Mouse (Mus musculus) heart, postnatal 25 days (tissue): Measurements from ENCODE around the gene Chrm1. TPM values are rescaled to one million over a fixed set of nuclear protein-coding genes. Genes with fewer than 3 reads are reported as not detected.
"Not testable (repeated sequence)": the region's sequence is repeated elsewhere in the genome, so short reads cannot be mapped to it uniquely, and the experiment has no call there.

Experiments
- DNase-seq: peaks from one replicate; pipeline ENCODE4 v3.0.0; 2022; ENCODE audit warnings: low spot score
- intact Hi-C: fragments of 180-260 bp; cut with DNase I; formaldehyde crosslinking; loops from one replicate; pipeline ENCODE4 v1.15.1; 2025
- total RNA-seq, 2 experiments: library from RNA; stranded (reverse); gene quantifications; 2 replicates each; pipeline ENCODE4 v1.2.3; 2021

Gene Chrm1
- total RNA-seq, 2 experiments from 2014 or later: not detected

- no peak for DNase-seq
- intact Hi-C loops: loop anchor here (10.0 kb wide), 1 partner anchor 401 kb away; no protein-coding TSS in a partner anchor
These were observed 50.5 kb downstream of the Chrm1 start for GRCm38 (mm10) chr19:8713997-8714652.

GRCm38 (mm10) chr19:8714653-8715481 is 51.3 kb downstream of the Chrm1 start:
- intact Hi-C loops: loop anchor here (10.0 kb wide), 1 partner anchor 400 kb away; no protein-coding TSS in a partner anchor
- no peak for DNase-seq

- intact Hi-C loops: loop anchor here (10.0 kb wide), 1 partner anchor 399 kb away; no protein-coding TSS in a partner anchor
- no peak for DNase-seq
These were observed 52.5 kb downstream of the Chrm1 start for GRCm38 (mm10) chr19:8715868-8716766.

- intact Hi-C loops: loop anchor here (10.0 kb wide), 1 partner anchor 398 kb away; no protein-coding TSS in a partner anchor
- DNase-seq: no peak
These were observed 53.3 kb downstream of the Chrm1 start for GRCm38 (mm10) chr19:8716767-8717475.

GRCm38 (mm10) chr19:8718357-8718756 is 54.8 kb downstream of the Chrm1 start:
- intact Hi-C loops: loop anchor here (10.0 kb wide), 1 partner anchor 396 kb away; no protein-coding TSS in a partner anchor
- DNase-seq: no peak

GRCm38 (mm10) chr19:8719037-8719436 is 55.4 kb downstream of the Chrm1 start:
- DNase-seq: not testable (repeated sequence)
- intact Hi-C loops: loop anchor here (10.0 kb wide), 1 partner anchor 396 kb away; no protein-coding TSS in a partner anchor

GRCm38 (mm10) chr19:8721378-8721777 is 57.8 kb downstream of the Chrm1 start:
- DNase-seq: no peak
- intact Hi-C loops: loop anchor here (5.0 kb wide), 1 partner anchor 96 kb away; the partner anchor contains the start of gene Ttc9c

GRCm38 (mm10) chr19:8722021-8722420 is 58.4 kb downstream of the Chrm1 start:
- intact Hi-C loops: loop anchor here (5.0 kb wide), 1 partner anchor 95 kb away; the partner anchor contains the start of gene Ttc9c
- DNase-seq: no peak

- intact Hi-C loops: loop anchor here (5.0 kb wide), 1 partner anchor 95 kb away; the partner anchor contains the start of gene Ttc9c
These were observed 58.9 kb downstream of the Chrm1 start for GRCm38 (mm10) chr19:8722559-8722906.

GRCm38 (mm10) chr19:8722907-8723573 is 59.5 kb downstream of the Chrm1 start, which contains the start of gene Slc3a2:
Gene Slc3a2 (minus strand): TSS chr19:8723369.
- peak; percentile 96 for DNase-seq
- intact Hi-C loops: loop anchor here (5.0 kb wide), 1 partner anchor 94 kb away; the partner anchor contains the start of gene Ttc9c

More at GRCm38 (mm10) chr19:8722559-8722906, 58.9 kb downstream of the Chrm1 start:
- no peak for DNase-seq

GRCm38 (mm10) chr19:8723574-8724346 is 60.2 kb downstream of the Chrm1 start:
- intact Hi-C loops: loop anchor here (2.0 to 5.0 kb wide), 2 partner anchors 15 to 94 kb away; partner anchors contain the start of gene Ttc9c
- DNase-seq: no peak

GRCm38 (mm10) chr19:8724392-8724791 is 60.8 kb downstream of the Chrm1 start:
- intact Hi-C loops: loop anchor here (2.0 to 5.0 kb wide), 2 partner anchors 14 to 93 kb away; partner anchors contain the start of gene Ttc9c
- DNase-seq: no peak

GRCm38 (mm10) chr19:8725081-8725613 is 61.6 kb downstream of the Chrm1 start:
- DNase-seq: no peak
- intact Hi-C loops: loop anchor here (2.0 kb wide), 1 partner anchor 14 kb away; no protein-coding TSS in a partner anchor

- intact Hi-C loops: no loop called here
- no peak for DNase-seq
These were observed 63.2 kb downstream of the Chrm1 start for GRCm38 (mm10) chr19:8726609-8727390.

- intact Hi-C loops: no loop called here
- no peak for DNase-seq
These were observed 64.0 kb downstream of the Chrm1 start for GRCm38 (mm10) chr19:8727495-8728114.
